Mouse (Mus musculus) kidney, embryonic 14.5 days (tissue): ENCODE results near the gene Hist1h2bh. TPM values are rescaled to one million over a fixed set of nuclear protein-coding genes. Genes with fewer than 3 reads are reported as not detected.
"Not testable (repeated sequence)": the region's sequence is repeated elsewhere in the genome, so short reads cannot be mapped to it uniquely, and the experiment has no call there.

ENCODE experiments used
- ATAC-seq: fragments of 200-750 bp; cut with Nextera tagmentation; 2 replicates; pipeline ENCODE4 v1.8.0; 2017; ENCODE audit warnings: moderate number of reproducible peaks, mild to moderate bottlenecking, moderate TSS enrichment, moderate library complexity; ENCODE audit not compliant: low FRiP score, low TSS enrichment
- H3K27ac ChIP-seq: fragments of 300-500 bp; sonication (generic); 2 replicates; pipeline ENCODE4 v1.5.1; 2014; ENCODE audit warnings: low read depth, mild to moderate bottlenecking, low read length, moderate library complexity, mixed read lengths
- H3K27me3 ChIP-seq: fragments of 300-500 bp; sonication (generic); 2 replicates; pipeline ENCODE4 v1.6.1; 2014; ENCODE audit warnings: mild to moderate bottlenecking, low read length; ENCODE audit not compliant: control insufficient read depth, insufficient read depth
- H3K36me3 ChIP-seq: fragments of 300-500 bp; sonication (generic); 2 replicates; pipeline ENCODE4 v1.6.1; 2014; ENCODE audit warnings: low read length, mixed read lengths; ENCODE audit not compliant: control insufficient read depth, insufficient read depth
- H3K4me1 ChIP-seq: fragments of 300-500 bp; sonication (generic); 2 replicates; pipeline ENCODE4 v1.6.1; 2014; ENCODE audit warnings: low read length, mixed read lengths; ENCODE audit not compliant: control insufficient read depth, insufficient read depth
- H3K4me2 ChIP-seq: fragments of 300-500 bp; sonication (generic); replicated peaks from 2 replicates; pipeline ENCODE4 v1.6.1; 2014; ENCODE audit warnings: low read depth, mild to moderate bottlenecking, low read length
- H3K4me3 ChIP-seq: fragments of 300-500 bp; sonication (generic); 2 replicates; pipeline ENCODE4 v1.5.1; 2014; ENCODE audit warnings: mild to moderate bottlenecking, low read length
- H3K9ac ChIP-seq: fragments of 300-500 bp; sonication (generic); 2 replicates; pipeline ENCODE4 v1.6.1; 2014; ENCODE audit warnings: low read depth, mild to moderate bottlenecking, low read length, moderate library complexity
- H3K9me3 ChIP-seq: fragments of 300-500 bp; sonication (generic); 2 replicates; pipeline ENCODE4 v1.6.1; 2016; ENCODE audit warnings: low read length; ENCODE audit not compliant: control insufficient read depth
- WGBS: fragments of 180-500 bp; shearing (Covaris S2); extraction: QIAGEN DNeasy Blood & Tissue Kit; methylation state at CpG from one replicate; pipeline ENCODE4 v1.1.7; 2014; 5-methylcytosine and 5-hydroxymethylcytosine counted together
- polyA plus RNA-seq: library from polyadenylated mRNA; unstranded; fragments of >200 nt; fragmentation: Nextera tagmentation; extraction: Ambion mirVana; gene quantifications from 2 replicates; pipeline ENCODE4 v1.2.1, GENCODE M21; 2014

Gene Hist1h2bh
- polyA plus RNA-seq, 1 experiment from 2014 or later = 1.4 TPM

GRCm38 (mm10) chr13:23554925-23555838 lies 12.0 kb upstream of the Hist1h2bh start:
- H3K4me3 ChIP-seq = peak overlapping the region; percentile 68
- H3K4me2 ChIP-seq = peak overlapping the region; percentile 94
- H3K4me1 ChIP-seq = peaks cover 13% of the 10 kb centered on the region; the same call in 1 of the 2 replicates
- no peaks in the 10 kb centered on the region for H3K27me3 ChIP-seq
- H3K9me3 ChIP-seq = no peaks in the 10 kb centered on the region
- ATAC-seq = peak; percentile 94
- H3K9ac ChIP-seq = peak overlapping the region; percentile 96
- H3K27ac ChIP-seq = peak overlapping the region; percentile 100
- WGBS = under 1% methylated on average over 54 of the region's 54 CpGs
- no peaks in the 10 kb centered on the region for H3K36me3 ChIP-seq

GRCm38 (mm10) chr13:23554393-23554792 lies 11.2 kb upstream of the Hist1h2bh start:
- H3K4me3 ChIP-seq = peak overlapping the region; percentile 68; the same call in 1 of the 2 replicates
- peak overlapping the region; percentile 100 for H3K27ac ChIP-seq
- ATAC-seq = no peak
- peak overlapping the region; percentile 94 for H3K4me2 ChIP-seq
- H3K36me3 ChIP-seq = no peaks in the 10 kb centered on the region
- H3K27me3 ChIP-seq = no peaks in the 10 kb centered on the region
- H3K4me1 ChIP-seq = peaks cover 13% of the 10 kb centered on the region; the same call in 1 of the 2 replicates
- 25% methylated on average over 9 of the region's 9 CpGs for whole genome bisulfite sequencing
- no peaks in the 10 kb centered on the region for H3K9me3 ChIP-seq
- H3K9ac ChIP-seq = peak overlapping the region; percentile 96

- Histone ChIP-seq H3K4me2 (peak within 1 kb of the TSS; percentile 55), H3K27me3 (no peaks in the 10 kb centered on the region), H3K9me3 (no peaks in the 10 kb centered on the region), H3K4me3 (no peak within 1 kb of the TSS), H3K4me1 (peaks cover 13% of the 10 kb centered on the region; the same call in 1 of the 2 replicates), H3K36me3 (no peaks in the 10 kb centered on the region), H3K27ac (peak within 1 kb of the TSS; percentile 100), H3K9ac (peak within 1 kb of the TSS; percentile 55; the same call in 1 of the 2 replicates)
- ATAC-seq = no peak
Observed at GRCm38 (mm10) chr13:23552962-23553361, 9.8 kb upstream of the Hist1h2bh start, which contains the start of gene Hist1h1d. Gene Hist1h1d (plus strand): TSS chr13:23553262.

GRCm38 (mm10) chr13:23551931-23552914 lies 9.0 kb upstream of the Hist1h2bh start:
- whole genome bisulfite sequencing = 54% methylated on average over 8 of the region's 8 CpGs
- H3K9me3 ChIP-seq = no peaks in the 10 kb centered on the region
- H3K36me3 ChIP-seq = no peaks in the 10 kb centered on the region
- peak overlapping the region; percentile 90 for H3K27ac ChIP-seq
- peak overlapping the region; percentile 55 for H3K4me2 ChIP-seq
- H3K4me3 ChIP-seq = peak overlapping the region; percentile 42
- ATAC-seq = no peak
- peak overlapping the region; percentile 55; the same call in 1 of the 2 replicates for H3K9ac ChIP-seq
- H3K4me1 ChIP-seq = peaks cover 13% of the 10 kb centered on the region; the same call in 1 of the 2 replicates
- no peaks in the 10 kb centered on the region for H3K27me3 ChIP-seq

- WGBS = under 1% methylated on average over 45 of the region's 47 CpGs
Observed at GRCm38 (mm10) chr13:23551146-23551834, 8.1 kb upstream of the Hist1h2bh start, which contains the start of gene Hist1h4f. Gene Hist1h4f (minus strand): TSS chr13:23551648.

GRCm38 (mm10) chr13:23550761-23551145 lies 7.6 kb upstream of the Hist1h2bh start:
- Histone ChIP-seq H3K4me2 (peak overlapping the region; percentile 55), H3K27ac (peak overlapping the region; percentile 90), H3K27me3 (no peaks in the 10 kb centered on the region), H3K36me3 (no peaks in the 10 kb centered on the region), H3K4me3 (peak overlapping the region; percentile 42), H3K9ac (peak overlapping the region; percentile 55), H3K4me1 (peaks cover 9% of the 10 kb centered on the region; the same call in 1 of the 2 replicates), H3K9me3 (no peaks in the 10 kb centered on the region)
- 2% methylated on average over 3 of the region's 3 CpGs for WGBS
- no peak for ATAC-seq

More at GRCm38 (mm10) chr13:23551146-23551834, 8.1 kb upstream of the Hist1h2bh start, which contains the start of gene Hist1h4f:
- not testable (repeated sequence) for H3K4me1 ChIP-seq, H3K27me3 ChIP-seq, H3K36me3 ChIP-seq, H3K9me3 ChIP-seq
- Histone ChIP-seq H3K4me2 (peak within 1 kb of the TSS; percentile 55), H3K9ac (peak within 1 kb of the TSS; percentile 55), H3K4me3 (peak within 1 kb of the TSS; percentile 42), H3K27ac (peak within 1 kb of the TSS; percentile 90)
- peak; percentile 88 for ATAC-seq

GRCm38 (mm10) chr13:23546694-23547093 lies 3.5 kb upstream of the Hist1h2bh start:
- Histone ChIP-seq H3K36me3 (no peaks in the 10 kb centered on the region), H3K9me3 (no peaks in the 10 kb centered on the region), H3K27ac (peak overlapping the region; percentile 32; the same call in 1 of the 2 replicates), H3K4me3 (no peak overlapping the region), H3K9ac (no peak overlapping the region), H3K4me2 (no peak overlapping the region), H3K27me3 (no peaks in the 10 kb centered on the region), H3K4me1 (peaks cover 2% of the 10 kb centered on the region; the same call in 1 of the 2 replicates)
- no peak for ATAC-seq
- 71% methylated on average over 5 of the region's 5 CpGs for WGBS

- H3K4me3 ChIP-seq = peak overlapping the region; percentile 46
- not testable (repeated sequence) for H3K9me3 ChIP-seq, H3K4me2 ChIP-seq, H3K27me3 ChIP-seq, ATAC-seq, H3K36me3 ChIP-seq, H3K4me1 ChIP-seq
- H3K9ac ChIP-seq = peak overlapping the region; percentile 69; the same call in 1 of the 2 replicates
- H3K27ac ChIP-seq = peak overlapping the region; percentile 89; the same call in 1 of the 2 replicates
- 0% methylated on average over 11 of the region's 14 CpGs for WGBS
Observed at GRCm38 (mm10) chr13:23544787-23545120, 1.6 kb upstream of the Hist1h2bh start.
